Mouse (Mus musculus) spleen, embryonic (tissue): ENCODE measurements around the gene Pde4d.

Experiments used
- CTCF ChIA-PET: fragments of 350-600 bp; sonication (Branson Sonifier 250); formaldehyde crosslinking; loops from one replicate; lab custom pipeline; 2022; lab: Charles Lee

Gene Pde4d

DNA sequence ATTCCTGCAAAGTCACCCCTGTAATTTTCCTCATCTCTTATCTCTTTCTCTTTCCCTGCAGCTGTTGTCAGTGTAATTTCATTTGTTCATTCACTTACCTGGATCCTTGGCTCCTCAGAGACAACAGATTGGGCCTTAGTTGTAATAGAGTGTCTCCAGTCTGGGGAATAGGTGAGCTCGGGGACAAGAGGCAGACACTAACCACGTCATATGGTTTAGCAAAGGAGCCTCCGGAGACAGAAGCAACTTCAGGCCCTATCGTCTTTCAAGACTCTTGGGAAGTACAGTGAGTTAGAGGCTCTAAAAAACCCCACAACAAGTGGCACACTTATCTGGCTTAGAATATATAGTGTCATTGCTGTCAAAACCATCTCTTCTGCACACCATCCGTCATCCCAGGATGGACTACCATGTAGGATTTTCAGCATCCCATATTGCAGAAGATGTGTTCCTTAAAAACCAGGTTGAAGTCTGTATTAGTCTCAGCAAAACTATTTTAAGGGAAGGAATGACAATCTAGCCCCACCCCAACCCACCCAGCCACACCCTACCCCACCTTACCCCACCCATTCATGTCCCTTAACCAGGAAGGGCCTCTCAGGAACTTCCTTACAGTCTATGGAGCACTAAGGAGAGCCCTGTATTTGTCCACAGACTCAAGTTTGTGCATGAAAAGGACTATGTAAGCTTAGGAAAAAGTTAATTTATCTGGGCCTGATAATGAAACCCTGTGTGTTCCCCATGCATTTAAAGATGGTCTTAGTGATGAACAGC is 1356.6 kb downstream of the Pde4d start:
- CTCF ChIA-PET = interaction anchor here (1.6 kb wide), 1 partner anchor 101 kb away, joined by 3 read pairs; no protein-coding TSS in a partner anchor

DNA sequence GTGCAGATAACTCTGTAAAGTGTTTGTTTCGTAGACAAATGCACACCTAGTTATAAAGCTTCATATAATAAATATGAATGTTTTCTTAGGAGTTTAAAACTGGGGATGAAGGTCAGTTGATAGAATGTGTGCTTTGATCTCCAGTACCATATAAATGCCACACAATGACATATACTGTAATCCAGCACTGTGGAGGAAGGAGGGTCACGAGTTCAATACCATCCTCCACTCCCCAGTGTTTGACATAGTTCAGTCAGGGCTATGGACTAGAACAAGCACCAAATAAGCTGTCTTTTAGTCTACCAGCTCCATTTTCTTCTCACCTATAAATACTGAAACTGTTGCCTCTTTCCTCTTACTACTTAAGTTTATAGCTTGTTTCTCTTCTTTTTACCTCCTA is 1357.3 kb downstream of the Pde4d start:
- CTCF ChIA-PET = interaction anchor here (1.6 kb wide), 1 partner anchor 101 kb away, joined by 3 read pairs; no protein-coding TSS in a partner anchor

DNA sequence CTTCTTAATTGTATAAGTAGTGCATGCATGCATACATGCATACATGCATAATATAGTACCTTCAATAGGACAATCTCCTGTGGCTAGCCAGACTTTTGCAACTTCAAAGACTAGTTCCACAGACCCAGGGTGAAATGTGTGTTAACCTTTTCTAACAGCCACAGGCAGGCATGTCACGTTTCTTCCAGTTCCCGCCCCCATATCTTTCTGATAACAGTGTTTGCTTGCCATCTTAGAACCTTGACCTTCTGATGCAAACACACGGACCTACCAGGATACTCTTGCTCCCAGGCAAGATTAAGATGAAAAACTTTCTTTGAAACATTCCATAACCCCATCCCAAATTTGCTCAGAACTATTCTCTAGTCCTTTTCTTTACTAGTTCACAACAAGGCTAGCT is 1357.7 kb downstream of the Pde4d start:
- CTCF ChIA-PET = interaction anchor here (1.6 kb wide), 1 partner anchor 100 kb away, joined by 3 read pairs; no protein-coding TSS in a partner anchor

DNA sequence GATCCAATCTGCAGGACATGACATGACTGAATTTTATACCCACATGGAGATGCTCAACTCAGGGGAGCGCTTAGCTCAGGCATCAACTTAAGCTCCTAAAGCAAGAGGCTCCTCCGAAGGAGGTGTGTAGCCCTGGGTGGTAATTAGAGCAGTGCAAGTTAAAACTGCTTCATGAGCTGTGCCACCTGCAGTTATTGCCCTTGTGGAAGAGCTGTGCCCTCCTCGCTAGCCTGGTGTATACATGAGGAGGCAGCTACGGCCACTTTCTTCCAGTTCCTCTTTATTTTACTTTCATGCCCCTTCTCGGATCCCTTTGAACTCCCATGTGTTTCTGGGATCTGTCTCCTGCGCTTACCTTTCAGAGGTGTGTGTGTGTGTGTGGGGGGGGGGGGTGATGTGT is 1358.3 kb downstream of the Pde4d start:
- CTCF ChIA-PET = interaction anchor here (0.6 to 1.6 kb wide), 2 partner anchors 36 to 100 kb away, joined by 3 to 10 read pairs; no protein-coding TSS in a partner anchor

DNA sequence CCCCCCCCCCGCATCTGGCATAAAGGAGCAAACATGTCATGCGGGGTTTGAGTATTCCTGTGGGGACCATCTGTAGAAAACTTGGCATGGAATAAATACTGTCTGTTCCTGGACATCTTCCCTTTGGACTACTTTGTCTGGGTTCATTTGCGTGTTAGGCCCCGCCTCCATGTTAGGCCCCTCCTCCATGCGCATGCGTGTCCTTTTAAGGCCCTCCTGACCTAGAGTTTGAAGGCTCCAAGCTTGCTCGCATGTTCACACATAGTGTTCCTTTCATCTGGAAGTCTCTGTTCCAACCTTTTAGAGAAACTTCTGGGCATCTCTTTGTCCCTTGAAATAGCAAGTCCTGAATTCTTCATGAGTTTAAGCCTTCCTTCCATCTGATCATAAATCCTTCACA is 1359.2 kb downstream of the Pde4d start:
- CTCF ChIA-PET = no interaction called here

GRCm38 (mm10) chr13:109809646-109810045 is 1359.9 kb downstream of the Pde4d start:
- CTCF ChIA-PET = no interaction called here

GRCm38 (mm10) chr13:109813924-109814323 is 1364.2 kb downstream of the Pde4d start:
- CTCF ChIA-PET = no interaction called here

DNA sequence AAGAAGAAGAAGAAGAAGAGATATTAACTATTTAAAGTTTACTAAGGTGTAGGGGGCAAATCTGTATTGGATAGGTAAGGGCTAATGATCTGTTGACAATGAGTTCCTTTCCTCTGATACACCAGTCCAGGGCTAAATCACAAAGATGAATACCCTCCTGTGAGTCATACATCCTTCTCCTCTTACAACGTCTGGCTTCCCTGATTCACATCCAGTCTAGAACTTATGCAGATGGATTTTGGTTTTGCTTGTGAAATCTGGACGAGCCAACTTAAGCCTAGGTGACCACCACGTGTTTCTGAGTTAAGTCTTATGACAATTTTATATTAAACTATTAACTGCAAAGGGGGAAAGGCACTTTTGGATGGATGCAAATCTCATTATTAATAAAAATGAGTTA is 1369.3 kb downstream of the Pde4d start:
- CTCF ChIA-PET = no interaction called here

DNA sequence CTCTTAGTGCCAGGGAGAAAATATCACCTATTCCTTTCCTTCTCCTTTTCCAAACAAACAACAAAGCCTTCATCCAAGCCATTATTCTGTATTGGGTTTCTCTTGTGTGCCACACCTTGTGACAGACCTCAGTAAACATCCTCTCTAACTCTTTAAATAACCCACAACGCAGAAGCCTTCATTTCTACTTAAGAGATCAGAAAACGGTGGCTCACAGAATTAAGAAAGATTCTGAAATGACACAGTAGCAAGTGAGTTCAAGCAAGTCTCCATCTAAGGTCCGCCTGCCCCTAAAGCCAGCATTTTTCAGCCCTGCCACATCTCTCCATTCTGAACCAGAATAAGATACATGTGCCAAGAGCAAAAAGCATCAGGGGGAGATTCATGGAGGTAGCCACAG is 1370.4 kb downstream of the Pde4d start:
- CTCF ChIA-PET = no interaction called here

- CTCF ChIA-PET = no interaction called here
Measured at GRCm38 (mm10) chr13:109820866-109821265, 1371.1 kb downstream of the Pde4d start.

DNA sequence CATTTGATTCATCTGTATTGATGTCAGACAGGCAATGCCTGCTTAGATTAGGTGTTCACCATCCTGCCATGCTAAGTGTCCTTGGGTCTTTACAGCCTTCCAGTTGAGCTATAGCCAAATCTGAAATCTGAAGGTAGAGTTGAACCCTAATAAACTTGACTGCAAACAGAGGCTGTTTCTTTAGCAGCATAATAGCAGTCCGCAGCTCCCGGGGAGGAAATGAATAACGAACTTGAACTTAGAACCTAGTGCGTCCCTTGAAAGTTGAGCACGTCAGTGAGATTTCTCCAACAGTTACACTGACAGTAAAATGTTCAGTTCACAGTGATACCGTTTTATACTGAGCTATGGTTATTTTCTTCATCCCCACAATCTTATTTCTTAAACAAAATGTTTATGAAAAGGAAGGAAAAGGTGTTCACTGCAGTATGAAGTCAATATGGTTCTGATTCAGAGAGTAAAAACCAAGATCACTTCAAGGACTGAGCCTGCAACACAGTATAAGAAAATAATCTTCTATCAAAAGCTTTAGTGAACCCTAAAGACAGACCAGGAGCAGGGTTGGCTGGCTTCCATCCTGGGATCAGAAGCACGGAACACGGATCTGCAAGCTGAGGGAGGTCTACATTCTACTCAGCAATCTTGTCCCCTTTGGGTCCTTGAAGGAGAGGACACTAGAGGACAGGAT is 1372.1 kb downstream of the Pde4d start:
- CTCF ChIA-PET = interaction anchor here (0.5 kb wide), 1 partner anchor 313 kb away, joined by 5 read pairs; no protein-coding TSS in a partner anchor

- CTCF ChIA-PET = interaction anchor here (0.5 kb wide), 1 partner anchor 314 kb away, joined by 5 read pairs; no protein-coding TSS in a partner anchor
Measured at GRCm38 (mm10) chr13:109822413-109823298, 1372.9 kb downstream of the Pde4d start.

- CTCF ChIA-PET = interaction anchor here (0.5 to 1.3 kb wide), 5 partner anchors 13 to 97 kb away, joined by 3 to 5 read pairs (median 4); no protein-coding TSS in a partner anchor
Measured at GRCm38 (mm10) chr13:109823307-109824031, 1373.7 kb downstream of the Pde4d start.

GRCm38 (mm10) chr13:109825891-109826290 is 1376.1 kb downstream of the Pde4d start:
- CTCF ChIA-PET = no interaction called here

- CTCF ChIA-PET = interaction anchor here (0.7 kb wide), 1 partner anchor 56 kb away, joined by 8 read pairs; no protein-coding TSS in a partner anchor
Measured at GRCm38 (mm10) chr13:109827341-109827740, 1377.6 kb downstream of the Pde4d start.

DNA sequence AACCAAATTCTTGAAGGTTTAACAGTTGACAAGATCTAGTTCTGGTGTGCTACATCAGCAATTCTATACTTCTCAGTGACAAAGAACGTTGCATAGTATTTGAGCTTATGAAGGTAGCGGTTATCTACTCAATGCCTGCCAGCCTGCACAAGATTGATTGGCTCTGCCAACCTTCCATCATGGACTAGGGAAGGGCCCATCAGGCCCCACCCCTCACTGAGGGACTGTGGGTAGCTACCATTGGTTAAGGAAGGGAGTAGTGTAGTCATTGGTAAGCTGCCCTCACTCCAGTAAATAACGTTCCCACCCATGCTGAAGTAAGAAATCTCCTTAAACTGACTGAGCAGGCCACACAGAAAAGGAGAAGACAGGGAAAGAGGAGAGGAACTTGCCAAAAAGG is 1378.2 kb downstream of the Pde4d start:
- CTCF ChIA-PET = interaction anchor here (0.7 kb wide), 1 partner anchor 57 kb away, joined by 8 read pairs; no protein-coding TSS in a partner anchor

DNA sequence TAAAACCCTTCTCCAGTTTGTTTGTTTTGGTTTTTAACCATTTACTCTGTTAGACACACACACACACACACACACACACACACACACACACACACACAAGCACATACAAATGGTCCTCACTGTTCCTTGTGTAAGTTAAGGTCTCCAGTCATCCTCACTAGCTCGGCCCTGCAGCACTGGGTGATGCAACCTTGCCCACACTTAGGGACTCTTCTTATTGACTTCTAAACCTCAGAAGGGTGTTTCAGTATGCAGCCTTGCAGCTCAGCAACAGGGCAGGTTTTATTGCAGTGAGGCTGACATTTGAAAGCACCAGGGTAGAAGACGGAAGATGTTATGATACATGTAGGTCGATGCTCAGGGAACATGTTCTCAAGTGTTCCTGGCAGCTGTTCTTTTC is 1379.7 kb downstream of the Pde4d start:
- CTCF ChIA-PET = interaction anchor here (0.6 to 0.7 kb wide), 4 partner anchors 14 to 534 kb away, joined by 4 to 7 read pairs (median 4); no protein-coding TSS in a partner anchor

DNA sequence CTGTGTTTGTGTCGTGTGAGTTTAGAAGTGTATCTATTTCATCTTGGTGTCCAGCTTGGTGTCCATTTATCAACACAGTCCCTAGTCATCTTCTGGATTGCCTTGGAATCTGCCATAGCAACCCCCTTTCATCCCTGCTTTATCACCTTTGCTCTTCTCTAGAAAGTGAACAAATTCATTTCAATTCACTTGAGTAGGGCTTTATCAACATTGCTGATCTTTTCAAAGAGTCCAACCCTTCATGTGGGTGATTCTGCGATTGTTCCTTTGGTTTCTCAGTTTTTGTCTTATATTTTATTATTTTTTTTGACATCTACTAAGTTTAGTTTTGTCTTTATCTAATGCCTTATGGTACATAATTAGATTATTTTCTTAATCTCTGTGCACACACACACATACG is 1385.2 kb downstream of the Pde4d start:
- CTCF ChIA-PET = no interaction called here

GRCm38 (mm10) chr13:109837453-109837852 is 1387.7 kb downstream of the Pde4d start:
- CTCF ChIA-PET = no interaction called here

DNA sequence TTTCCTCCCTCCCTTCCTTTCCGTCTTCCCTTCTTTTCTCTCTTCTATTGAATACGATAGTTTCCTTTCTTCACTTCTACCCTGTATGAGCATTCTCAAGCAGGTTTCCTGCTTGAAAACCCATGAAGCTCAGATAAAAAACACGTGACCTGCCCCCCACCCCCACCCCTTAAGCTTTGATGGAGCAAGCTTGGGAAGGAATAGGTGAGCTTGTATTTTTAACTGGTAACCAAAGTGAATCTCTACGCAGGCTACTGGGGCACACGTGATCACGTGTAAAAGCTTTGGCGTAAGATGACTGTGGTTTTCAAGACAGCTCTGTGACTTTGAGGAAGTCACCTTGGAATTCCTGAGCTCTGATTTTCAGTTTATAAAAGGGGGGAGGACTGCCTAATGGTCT is 1388.2 kb downstream of the Pde4d start:
- CTCF ChIA-PET = no interaction called here
